In the genomic region with DNA sequence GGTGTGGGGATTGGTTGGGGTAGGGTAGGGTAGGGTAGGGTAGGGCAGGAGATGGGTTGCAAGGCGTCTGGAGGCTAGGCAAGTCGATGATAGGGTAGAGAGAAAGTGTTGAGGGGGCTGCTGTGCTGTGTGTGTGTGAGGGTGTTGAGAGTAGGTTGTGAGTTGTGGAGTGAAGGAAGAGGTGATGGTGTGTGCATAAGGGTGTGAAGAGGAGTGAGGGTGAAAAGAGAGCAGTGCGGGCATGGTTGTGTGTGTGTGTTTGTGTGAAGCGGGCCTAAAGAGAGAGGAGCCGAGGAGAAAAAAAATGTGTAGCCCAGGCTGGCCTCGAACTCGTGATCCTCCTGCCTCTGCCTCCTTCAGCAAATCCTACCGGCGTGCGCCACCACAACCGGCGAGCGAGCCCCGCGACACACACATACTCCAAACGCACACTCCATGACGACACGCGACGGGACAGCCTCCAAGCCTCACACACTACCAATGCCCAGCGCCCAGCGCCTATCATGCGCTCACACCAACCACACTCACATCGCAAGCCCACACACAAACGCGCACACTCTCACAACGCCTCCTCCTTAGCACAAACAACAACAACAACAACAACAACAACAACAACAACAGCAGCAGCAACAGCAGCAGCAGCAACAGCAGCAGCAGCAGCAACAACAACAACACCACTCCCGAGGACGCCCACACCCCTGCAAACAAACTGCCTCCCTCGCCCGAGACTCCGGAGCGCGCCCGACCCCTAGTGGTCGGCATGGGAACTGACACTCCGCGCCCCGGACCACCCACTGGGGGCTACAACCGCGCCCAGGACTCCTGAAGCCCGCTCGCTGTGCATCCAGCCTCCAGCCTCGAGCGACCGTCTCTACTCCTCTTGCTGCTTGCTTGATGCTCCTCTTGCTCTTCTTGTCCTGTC, we compare ENCODE assay signal across 8 mouse cellular contexts. TPM values are rescaled to one million over a fixed set of nuclear protein-coding genes. Genes with fewer than 3 reads are reported as not detected.
DNase-seq lines count a peak whose midpoint lies in the region; ATAC-seq and TF ChIP-seq lines count a peak whose summit lies in the region.

No protein-coding gene starts in this region.

- H3K9me3 ChIP-seq in embryonic facial prominence, embryonic 13.5 days: no peaks in the 10 kb centered on the region
- H3K9me3 ChIP-seq in limb, embryonic 13.5 days: no peaks in the 10 kb centered on the region
- H3K9me3 ChIP-seq in midbrain, embryonic 16.5 days (replicated peaks; ENCODE audit: control insufficient read depth, low read length, poor library complexity, severe bottlenecking): no peaks in the 10 kb centered on the region

- peak; percentile 95 for ATAC-seq in embryonic facial prominence, embryonic 13.5 days (ENCODE audit: insufficient number of reproducible peaks, insufficient read depth, low FRiP score, low TSS enrichment, low read depth)
- peak; percentile 96 for ATAC-seq in limb, embryonic 13.5 days (ENCODE audit: low FRiP score, low read depth)
- peak; percentile 98 for ATAC-seq in midbrain, embryonic 16.5 days

- peak; percentile 67 for TF ChIP-seq CTCF in kidney, adult 2 months (conservative IDR thresholded peaks at IDR 0.05; ENCODE audit: insufficient read depth, insufficient read length, low read depth, low read length)

- 0 out of 2 replicates have a peak, but pooled peaks cover 4% of the 10 kb centered on the region for H3K27me3 ChIP-seq in embryonic facial prominence, embryonic 13.5 days
- no peaks in the 10 kb centered on the region for H3K27me3 ChIP-seq in kidney, adult 2 months (replicated peaks; ENCODE audit: control insufficient read depth, insufficient read depth, low read length)
- 0 out of 2 replicates have a peak, but pooled peaks cover 10% of the 10 kb centered on the region for H3K27me3 ChIP-seq in limb, embryonic 13.5 days
- H3K27me3 ChIP-seq in midbrain, embryonic 16.5 days (ENCODE audit: control insufficient read depth, insufficient read depth, low read depth, low read length): no peaks in the 10 kb centered on the region

- H3K27ac ChIP-seq in embryonic facial prominence, embryonic 13.5 days: peak overlapping the region; percentile 67; the same call in 1 of the 2 replicates
- no peak overlapping the region for H3K27ac ChIP-seq in kidney, adult 2 months (ENCODE audit: insufficient read depth, low read depth, low read length)
- no peak overlapping the region; the same call in 1 of the 2 replicates for H3K27ac ChIP-seq in limb, embryonic 13.5 days
- peak overlapping the region; percentile 74 for H3K27ac ChIP-seq in midbrain, embryonic 16.5 days (ENCODE audit: low read length)

- H3K4me3 ChIP-seq in embryonic facial prominence, embryonic 13.5 days: peak overlapping the region; percentile 62
- H3K4me3 ChIP-seq in kidney, adult 2 months (ENCODE audit: insufficient read depth, low read depth, low read length): peak overlapping the region; percentile 76
- H3K4me3 ChIP-seq in limb, embryonic 13.5 days: peak overlapping the region; percentile 67
- H3K4me3 ChIP-seq in midbrain, embryonic 16.5 days (ENCODE audit: low read depth, low read length): peak overlapping the region; percentile 69

- H3K9ac ChIP-seq in embryonic facial prominence, embryonic 13.5 days: peak overlapping the region; percentile 75
- peak overlapping the region; percentile 75 for H3K9ac ChIP-seq in limb, embryonic 13.5 days
- peak overlapping the region; percentile 72 for H3K9ac ChIP-seq in midbrain, embryonic 16.5 days (ENCODE audit: low read depth, low read length)

- H3K36me3 ChIP-seq in embryonic facial prominence, embryonic 13.5 days: no peaks in the 10 kb centered on the region
- H3K36me3 ChIP-seq in kidney, adult 2 months (ENCODE audit: control insufficient read depth, insufficient read depth, low read length): no peaks in the 10 kb centered on the region
- H3K36me3 ChIP-seq in limb, embryonic 13.5 days: no peaks in the 10 kb centered on the region
- H3K36me3 ChIP-seq in midbrain, embryonic 16.5 days (ENCODE audit: control insufficient read depth, insufficient read depth, low read length): no peaks in the 10 kb centered on the region

- no peaks in the 10 kb centered on the region for H3K4me1 ChIP-seq in embryonic facial prominence, embryonic 13.5 days
- no peaks in the 10 kb centered on the region for H3K4me1 ChIP-seq in kidney, adult 2 months (ENCODE audit: control insufficient read depth, insufficient read depth, low read length)
- H3K4me1 ChIP-seq in limb, embryonic 13.5 days: no peaks in the 10 kb centered on the region
- no peaks in the 10 kb centered on the region for H3K4me1 ChIP-seq in midbrain, embryonic 16.5 days (ENCODE audit: control insufficient read depth, insufficient read depth, low read length)

- WGBS in embryonic facial prominence, embryonic 13.5 days: 2% methylated on average over 46 of the region's 46 CpGs
- WGBS in kidney, adult 2 months: 4% methylated on average over 46 of the region's 46 CpGs
- WGBS in limb, embryonic 13.5 days: 2% methylated on average over 46 of the region's 46 CpGs
- WGBS in midbrain, embryonic 16.5 days: 3% methylated on average over 44 of the region's 46 CpGs

- TF ChIP-seq POLR2A in kidney, adult 2 months (IDR thresholded peaks at IDR 0.05; ENCODE audit: low read depth, low read length): no peak

- peak; percentile 92 for DNase-seq in 3134 (ENCODE audit: extremely low read depth, insufficient read length, low spot score)
- DNase-seq in adrenal gland, postnatal 36 days: peak; percentile 94 to 96
- peak; percentile 94 to 98 for DNase-seq in heart, adult 18-20 months
- peak; percentile 95 for DNase-seq in kidney, adult 2 months
- peak; percentile 92 to 94 for DNase-seq in spleen, postnatal 10 days (ENCODE audit: low spot score in 2 of 2)

- peak overlapping the region; percentile 64 for H3K4me2 ChIP-seq in embryonic facial prominence, embryonic 13.5 days
- peak overlapping the region; percentile 72 for H3K4me2 ChIP-seq in limb, embryonic 13.5 days (replicated peaks)
- H3K4me2 ChIP-seq in midbrain, embryonic 16.5 days (ENCODE audit: low read length): peak overlapping the region; percentile 63

RNA-seq across cellular contexts. Expression of gene Ezh2, which starts 55.6 kb away (rescaled TPM):
- total RNA-seq in adrenal gland, postnatal 36 days (2021): 10 to 100 TPM; 19.7 to 22.0 TPM
- polyA plus RNA-seq in embryonic facial prominence, embryonic 13.5 days (2015; fragmentation: Nextera tagmentation; extraction: Ambion mirVana): 151 and 152 TPM in 2 replicates
- 1 to 10 TPM; 8.7 to 9.5 TPM for total RNA-seq in heart, adult 18-20 months (2021)
- 2.8 and 4.4 TPM in 2 replicates for polyA plus RNA-seq in kidney, adult 2 months (2012; rRNA removed)
- polyA plus RNA-seq in limb, embryonic 13.5 days (2015; fragmentation: Nextera tagmentation; extraction: Ambion mirVana): 141 and 142 TPM in 2 replicates
- polyA plus RNA-seq in midbrain, embryonic 16.5 days (2015; fragmentation: Nextera tagmentation; extraction: Ambion mirVana): 54.5 and 67.2 TPM in 2 replicates

Comparison
In these comparisons a context has a peak if more than half of its experiments do, and no peak if none do; other contexts are left out.
1. H3K27ac ChIP-seq: peak in embryonic facial prominence, embryonic 13.5 days (single experiment) and midbrain, embryonic 16.5 days (single experiment); none in kidney, adult 2 months (single experiment) and limb, embryonic 13.5 days (single experiment).
2. RNA of gene Ezh2, which starts 55.6 kb away (polyA plus RNA-seq): 151 to 152 TPM in embryonic facial prominence, embryonic 13.5 days, 141 to 142 TPM in limb, embryonic 13.5 days and 54.5 to 67.2 TPM in midbrain, embryonic 16.5 days; 2.8 to 4.4 TPM in kidney, adult 2 months; every median in the first group is over 10 times any median in the second.
3. Peak in every context shown above with its lines, with median percentiles within 50 percentile points of each other: DNase-seq, ATAC-seq, H3K4me2 ChIP-seq, H3K4me3 ChIP-seq and H3K9ac ChIP-seq.